ENCODE assay signal across 7 mouse cellular contexts in genomic region chr17:12416250-12416895, GRCm38 (mm10). TPM values are rescaled to one million over a fixed set of nuclear protein-coding genes. Genes with fewer than 3 reads are reported as not detected.
DNase-seq lines count a peak whose midpoint lies in the region; ATAC-seq and TF ChIP-seq lines count a peak whose summit lies in the region.

No protein-coding gene starts in this region.

- no peak overlapping the region for H3K4me3 ChIP-seq in intestine, postnatal 0 days (ENCODE audit: low read depth, low read length)
- H3K4me3 ChIP-seq in midbrain, embryonic 13.5 days (replicated peaks): no peak overlapping the region

- no peaks in the 10 kb centered on the region for H3K4me1 ChIP-seq in intestine, postnatal 0 days (replicated peaks; ENCODE audit: control insufficient read depth, insufficient read depth, low read length)
- H3K4me1 ChIP-seq in midbrain, embryonic 13.5 days (replicated peaks): peaks cover 5% of the 10 kb centered on the region; the same call in 1 of the 2 replicates

- peak; percentile 89 for TF ChIP-seq CTCF in intestine, postnatal 0 days (IDR thresholded peaks at IDR 0.05; ENCODE audit: low read depth)

- no peaks in the 10 kb centered on the region for H3K9me3 ChIP-seq in intestine, postnatal 0 days (ENCODE audit: control insufficient read depth)
- H3K9me3 ChIP-seq in midbrain, embryonic 13.5 days: no peaks in the 10 kb centered on the region

- 39% methylated on average over 6 of the region's 6 CpGs for WGBS in intestine, postnatal 0 days
- whole genome bisulfite sequencing in midbrain, embryonic 13.5 days: 55% methylated on average over 6 of the region's 6 CpGs

- no peaks in the 10 kb centered on the region for H3K27me3 ChIP-seq in intestine, postnatal 0 days (replicated peaks; ENCODE audit: control insufficient read depth, insufficient read depth, low read length)
- H3K27me3 ChIP-seq in midbrain, embryonic 13.5 days: no peaks in the 10 kb centered on the region

- no peak overlapping the region for H3K9ac ChIP-seq in intestine, postnatal 0 days (ENCODE audit: low read depth, low read length)
- no peak overlapping the region for H3K9ac ChIP-seq in midbrain, embryonic 13.5 days (replicated peaks)

- no peak overlapping the region for H3K27ac ChIP-seq in intestine, postnatal 0 days (ENCODE audit: low read depth, low read length)
- H3K27ac ChIP-seq in midbrain, embryonic 13.5 days: no peak overlapping the region

- H3K4me2 ChIP-seq in intestine, postnatal 0 days (replicated peaks; ENCODE audit: low read depth): no peak overlapping the region
- H3K4me2 ChIP-seq in midbrain, embryonic 13.5 days (replicated peaks): no peak overlapping the region

- H3K36me3 ChIP-seq in intestine, postnatal 0 days (ENCODE audit: control insufficient read depth, insufficient read depth): no peaks in the 10 kb centered on the region
- no peaks in the 10 kb centered on the region for H3K36me3 ChIP-seq in midbrain, embryonic 13.5 days

- ATAC-seq in common myeloid progenitor, adult 5-6 weeks (replicated peaks; ENCODE audit: low read depth, poor library complexity, severe bottlenecking): peak; percentile 79
- ATAC-seq in intestine, postnatal 0 days: no peak
- ATAC-seq in midbrain, embryonic 13.5 days: 0 out of 2 replicates have a peak, but pooled peaks have one; percentile 62

- peak; percentile 90 for DNase-seq in adipocyte (ENCODE audit: low spot score)
- peak; percentile 62 to 71 for DNase-seq in gastrocnemius, adult 8-10 months (ENCODE audit: low spot score in 2 of 2)
- DNase-seq in left cerebral cortex, postnatal 36 days (ENCODE audit: low spot score in 2 of 2): peak; percentile 57 to 76
- DNase-seq in spleen, adult 12 weeks (ENCODE audit: low spot score): peak; percentile 32

- intact Hi-C loops in left cerebral cortex, postnatal 36 days (cut with DNase I): loop anchor here (2.0 to 5.0 kb wide), 3 partner anchors 116 to 396 kb away; no protein-coding TSS in a partner anchor

RNA-seq across cellular contexts. Expression of gene Plg, which starts 38.0 kb away (rescaled TPM):
- total RNA-seq in common myeloid progenitor, adult 5-6 weeks (2017): not detected in 2 replicates
- under 1 TPM in 1 of 4 experiments, not detected in 3; 0.56 TPM for total RNA-seq in gastrocnemius, adult 8-10 months (2022)
- polyA plus RNA-seq in intestine, postnatal 0 days (2015; fragmentation: Nextera tagmentation; extraction: Ambion mirVana): 0.10 and 0.13 TPM in 2 replicates
- under 1 TPM in 1 of 2 experiments, not detected in 1; 0.18 TPM for total RNA-seq in left cerebral cortex, postnatal 36 days (2021)
- polyA plus RNA-seq in midbrain, embryonic 13.5 days (2015; fragmentation: Nextera tagmentation; extraction: Ambion mirVana): 0.17 TPM in 1 of 2 replicates, not detected in the other

Comparison
In these comparisons a context has a peak if more than half of its experiments do, and no peak if none do; other contexts are left out.
1. DNase-seq: peak in every context shown above with its lines; median percentile 90 in adipocyte; 66 in gastrocnemius, adult 8-10 months; 66 in left cerebral cortex, postnatal 36 days; 32 in spleen, adult 12 weeks.